Mouse (Mus musculus): ENCODE data around the gene Zc3hc1. TPM values are rescaled to one million over a fixed set of nuclear protein-coding genes. Genes with fewer than 3 reads are reported as not detected.
A peak's percentile ranks its signal among the peaks of the same experiment; 100 is the strongest.

Gene Zc3hc1
- total RNA-seq, 2 experiments from 2014 or later = 14.8 to 19.3 TPM

DNA sequence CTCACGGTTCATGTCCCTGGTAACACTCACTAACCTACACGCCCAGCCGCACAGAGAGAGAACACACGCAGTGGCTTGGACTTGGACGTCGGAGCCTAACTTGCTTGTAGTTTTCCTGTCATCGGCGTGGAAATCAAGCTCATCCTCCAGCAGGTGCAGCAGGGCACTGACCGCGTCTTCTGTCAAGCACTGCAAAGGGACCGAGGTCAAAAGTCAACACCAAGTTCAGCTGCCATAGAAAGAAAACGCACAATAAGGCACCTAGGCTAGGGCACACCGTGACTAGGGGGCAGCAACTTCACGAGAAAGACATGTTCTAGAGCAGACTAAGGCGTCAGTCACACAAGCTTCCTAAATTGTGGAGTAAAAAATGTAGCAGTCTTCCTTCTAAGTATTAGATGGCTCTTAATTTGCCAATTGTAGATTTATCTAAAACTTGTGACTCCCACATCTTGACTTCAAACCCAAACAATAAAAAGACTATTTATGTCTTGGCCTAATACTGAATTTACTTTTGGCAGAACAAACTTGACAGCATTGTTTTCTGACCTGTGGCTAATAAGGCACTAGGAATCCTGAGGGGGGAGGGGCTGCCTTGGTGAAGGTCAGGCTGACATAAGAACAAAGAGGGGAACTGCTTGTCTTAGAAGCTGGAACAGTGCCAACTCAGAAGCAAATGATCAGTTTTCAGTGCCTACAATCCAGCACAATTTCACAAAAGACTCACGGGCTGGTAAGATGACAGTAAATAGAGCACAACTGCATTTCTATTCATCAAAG, 15.9 kb downstream of the Zc3hc1 start:
- peak; percentile 63 to 82 for DNase-seq

DNA sequence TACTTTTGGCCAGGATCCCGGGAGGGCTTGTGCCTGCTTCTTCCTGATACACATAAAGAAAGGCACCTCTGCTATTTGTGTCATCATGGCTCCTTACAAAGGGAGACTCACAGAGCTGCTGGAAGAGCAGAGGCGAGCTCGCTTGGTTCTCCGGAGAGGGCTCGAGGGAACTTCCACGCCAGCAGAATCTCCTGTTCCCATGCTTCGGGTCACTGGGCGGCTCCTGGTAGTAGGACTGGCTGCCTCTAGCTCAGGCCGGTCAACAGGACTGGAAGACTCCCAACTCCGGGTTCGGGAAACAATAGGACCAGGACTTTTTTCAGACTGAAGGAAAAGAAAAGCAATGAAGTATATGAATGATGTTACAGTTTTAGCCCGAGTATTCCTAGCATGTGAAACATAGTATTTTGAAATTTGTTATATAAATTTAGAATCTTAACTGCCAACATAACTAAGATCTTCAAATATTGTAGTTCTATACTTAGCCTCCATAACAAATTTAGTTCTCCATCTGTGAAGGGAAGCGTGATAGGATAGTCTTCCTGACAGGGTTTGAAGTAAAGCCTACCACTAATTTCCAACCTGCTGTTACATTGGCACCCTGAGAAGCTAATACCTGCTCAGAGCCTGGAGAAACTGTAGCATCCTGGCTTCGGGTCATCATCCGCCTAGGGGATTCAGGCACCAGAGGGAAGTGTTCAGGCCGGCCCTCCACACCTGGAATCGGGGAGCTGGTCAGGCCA, 18.0 kb downstream of the Zc3hc1 start:
- DNase-seq = peak in 1 of 2 experiments; percentile 40

DNA sequence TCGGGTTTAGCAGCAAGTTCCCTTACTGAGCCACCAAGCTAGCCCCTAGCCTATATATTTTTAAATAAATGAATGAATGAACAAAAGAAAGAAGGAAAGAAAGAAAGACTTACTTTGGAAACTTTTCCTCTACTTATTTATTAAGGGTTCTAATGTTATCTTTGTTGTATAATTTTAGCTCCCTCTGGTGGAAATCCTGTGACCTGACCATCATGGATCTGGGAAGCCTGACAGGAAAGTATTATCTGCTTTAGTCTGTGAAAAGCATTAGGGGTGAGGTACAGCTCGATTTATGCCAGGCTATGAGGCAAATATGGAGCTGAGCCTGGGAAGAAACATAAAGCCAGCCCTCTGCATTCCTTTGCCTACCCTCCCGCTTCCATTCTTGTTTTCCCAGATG, 21.5 kb downstream of the Zc3hc1 start:
- DNase-seq = peak in 1 of 2 experiments; percentile 44

DNA sequence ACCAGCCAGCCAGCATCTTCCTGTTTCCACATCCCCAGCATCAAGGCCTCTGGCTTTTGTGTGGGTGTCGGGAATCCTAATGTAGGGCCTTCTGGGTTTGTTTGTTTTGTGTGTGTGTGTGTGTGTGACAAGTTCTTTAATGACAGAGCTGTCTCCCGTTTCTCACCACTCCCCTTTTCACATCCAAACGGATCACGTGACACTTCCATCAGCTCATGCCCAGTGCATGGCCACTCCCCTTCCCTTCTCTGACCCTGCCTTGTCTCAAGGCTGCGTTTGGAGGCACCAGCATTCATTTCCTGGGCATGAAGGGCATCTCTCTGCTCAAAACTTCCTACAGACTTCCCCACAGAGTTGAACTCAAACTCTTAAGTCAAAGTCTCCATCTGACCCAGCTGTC, 27.0 kb downstream of the Zc3hc1 start:
- DNase-seq = no peak

DNA sequence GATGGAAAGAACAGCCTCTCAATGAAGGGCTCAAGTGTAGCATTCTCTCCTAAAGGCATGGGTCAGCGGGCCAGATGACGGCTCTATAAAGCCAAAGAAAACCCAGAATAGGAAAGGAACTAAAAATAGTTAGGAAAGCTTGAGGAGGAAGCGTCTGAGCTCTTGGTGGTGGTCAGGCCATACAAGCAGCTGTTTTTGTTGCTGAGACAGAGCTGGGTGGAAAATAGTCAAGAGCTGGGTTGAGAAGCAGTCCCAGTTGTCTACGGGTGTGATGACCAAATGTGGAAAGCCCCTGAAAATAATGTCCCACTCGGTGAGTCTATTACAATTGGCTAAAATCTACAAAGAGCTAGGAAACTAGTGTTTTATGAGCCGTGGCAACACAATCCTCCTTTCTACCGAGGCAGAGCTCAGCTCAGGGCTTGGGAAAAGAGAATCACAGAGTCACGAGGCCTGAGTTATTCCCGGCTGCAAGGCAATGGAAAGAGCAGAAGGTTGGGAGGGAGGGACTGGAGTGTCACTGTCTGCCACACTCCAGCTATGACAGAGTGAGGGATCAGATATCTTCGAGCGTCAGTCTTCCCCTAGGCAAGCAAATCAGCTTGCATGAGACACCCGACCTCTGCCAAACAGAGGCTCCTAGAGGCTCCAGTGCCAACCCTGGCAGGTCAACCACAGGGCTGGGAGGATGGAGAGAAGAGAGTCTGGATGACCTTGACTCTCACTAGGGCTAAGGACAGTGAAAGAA, 30.9 kb downstream of the Zc3hc1 start:
- DNase-seq = peak; percentile 73 to 80

DNA sequence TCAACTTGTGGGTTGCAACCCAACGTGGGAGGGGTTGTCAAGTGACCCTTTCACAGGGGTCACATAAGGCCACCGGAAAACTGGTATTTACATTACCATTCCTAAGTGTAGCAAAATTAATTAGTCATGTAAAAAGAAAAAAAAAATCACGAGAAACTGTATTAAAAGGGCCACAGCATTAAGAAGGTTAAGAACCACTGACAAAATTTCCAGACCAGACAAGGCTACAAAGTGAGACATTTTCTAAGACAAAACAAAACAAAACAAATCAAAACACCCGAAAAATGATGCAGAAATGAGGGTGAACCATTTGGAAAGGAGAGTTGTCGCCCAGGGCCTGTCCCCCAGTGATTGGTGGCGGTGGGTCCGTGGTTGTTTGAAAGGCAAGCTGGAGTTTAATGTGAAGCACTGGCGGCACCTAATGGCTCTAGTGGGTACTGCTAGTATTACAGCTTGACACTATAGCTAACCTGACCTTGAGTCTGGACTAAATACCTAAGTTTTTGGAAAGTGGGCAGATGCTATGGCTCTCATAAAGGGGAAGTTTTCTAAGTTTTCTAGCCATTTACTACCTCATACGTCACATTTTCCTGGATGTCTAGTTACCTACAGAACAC, 33.2 kb downstream of the Zc3hc1 start:
- DNase-seq = peak; percentile 76 to 94

DNA sequence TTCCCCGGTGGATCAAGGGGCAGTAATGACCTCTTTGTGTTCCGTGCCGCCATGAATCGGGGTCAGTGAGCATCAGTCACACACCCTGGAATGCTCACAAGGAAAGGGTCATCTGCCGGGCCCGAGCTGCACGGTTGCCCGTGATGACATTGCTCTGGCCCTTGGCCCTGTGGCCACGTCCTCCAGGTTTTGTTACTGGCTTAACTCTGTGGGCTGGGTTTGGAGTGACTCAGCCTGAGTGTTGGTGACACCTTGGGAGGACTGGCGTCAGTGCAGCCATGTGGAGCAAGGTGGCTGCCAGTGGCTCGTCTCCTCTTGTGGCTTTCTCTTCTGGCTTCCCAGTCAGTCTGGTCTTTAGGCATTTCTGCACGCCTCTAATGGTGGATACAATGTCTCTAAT, 34.1 kb downstream of the Zc3hc1 start:
- DNase-seq = peak; percentile 37 to 42

DNA sequence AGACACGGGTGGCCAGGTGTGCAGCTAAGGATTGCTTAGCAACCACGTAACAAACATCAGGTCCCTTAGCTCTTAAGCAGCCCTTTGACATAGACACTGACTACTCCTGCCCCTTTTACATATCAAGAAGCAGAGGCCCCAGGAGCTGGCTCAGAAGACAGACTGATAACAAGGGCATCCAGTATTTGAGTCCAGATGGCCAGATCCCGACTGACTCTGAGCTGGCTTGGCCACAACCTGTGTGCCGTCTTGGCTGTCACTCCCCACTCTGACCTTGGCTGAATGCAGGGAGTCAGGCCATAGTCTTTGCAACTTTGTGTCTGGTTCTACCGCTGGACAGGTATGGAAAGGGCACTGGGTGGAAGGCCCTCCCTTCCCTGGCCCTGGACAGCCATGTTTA, 34.7 kb downstream of the Zc3hc1 start:
- DNase-seq = peak in 1 of 2 experiments; percentile 39

DNA sequence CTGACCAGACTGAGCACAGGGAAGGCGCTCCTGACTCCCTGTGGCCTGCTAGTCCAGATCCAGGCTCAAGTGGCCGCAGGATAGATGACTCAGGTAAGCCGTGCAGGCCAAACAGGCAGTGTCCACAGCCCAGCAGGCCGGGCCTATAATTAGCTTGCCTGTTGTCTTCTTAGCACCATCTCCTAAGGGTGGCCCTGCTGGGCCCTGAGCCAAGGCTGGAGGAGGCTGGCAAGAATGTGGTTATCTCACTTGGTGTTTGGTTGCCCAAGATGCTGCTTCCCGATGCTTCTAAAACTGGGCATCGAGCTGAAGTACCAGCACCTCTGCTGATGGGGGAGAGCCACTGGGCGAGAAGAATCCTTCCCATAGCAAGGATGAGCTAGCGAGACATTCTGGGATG, 35.1 kb downstream of the Zc3hc1 start:
- DNase-seq = peak; percentile 39 to 57

DNA sequence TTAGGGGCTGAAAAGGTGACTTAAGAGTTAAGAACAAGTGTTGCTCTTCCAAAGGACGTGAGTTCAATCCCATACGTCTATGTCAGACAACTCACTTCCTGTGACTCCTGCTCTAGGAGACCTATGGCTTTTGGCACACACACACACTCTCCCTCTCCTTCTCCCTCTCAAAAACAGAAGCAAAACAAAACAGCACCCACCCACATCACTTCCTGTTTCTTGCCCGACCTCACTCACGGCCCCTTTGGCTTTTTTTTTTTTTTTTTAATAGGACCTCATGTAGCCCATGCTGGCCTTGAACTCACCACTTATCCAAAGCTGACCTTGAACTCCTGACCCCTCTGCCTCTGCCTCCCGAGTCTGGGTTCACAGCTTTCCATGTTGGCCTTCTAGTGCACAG, 36.1 kb downstream of the Zc3hc1 start:
- no peak for DNase-seq

DNA sequence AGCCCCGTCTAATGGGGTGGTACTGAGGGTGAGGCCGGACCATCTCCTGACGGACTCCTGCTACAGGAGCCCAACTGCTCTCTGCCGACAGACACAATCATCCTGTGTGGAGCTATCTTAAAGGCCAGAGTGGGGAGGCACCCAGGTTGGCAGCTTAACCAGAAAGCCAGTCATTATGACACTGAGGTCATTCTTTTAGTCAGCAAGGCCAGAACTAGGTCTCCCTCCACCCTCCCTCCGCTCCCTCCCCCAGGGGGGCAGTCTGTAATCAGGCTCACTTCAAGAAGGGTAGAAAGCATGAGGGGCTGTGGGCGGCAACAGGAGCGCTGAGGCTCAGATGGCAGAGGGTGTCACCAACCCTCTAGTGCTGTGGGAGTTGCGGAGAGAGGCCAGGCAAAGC, 37.2 kb downstream of the Zc3hc1 start:
- no peak for DNase-seq

DNA sequence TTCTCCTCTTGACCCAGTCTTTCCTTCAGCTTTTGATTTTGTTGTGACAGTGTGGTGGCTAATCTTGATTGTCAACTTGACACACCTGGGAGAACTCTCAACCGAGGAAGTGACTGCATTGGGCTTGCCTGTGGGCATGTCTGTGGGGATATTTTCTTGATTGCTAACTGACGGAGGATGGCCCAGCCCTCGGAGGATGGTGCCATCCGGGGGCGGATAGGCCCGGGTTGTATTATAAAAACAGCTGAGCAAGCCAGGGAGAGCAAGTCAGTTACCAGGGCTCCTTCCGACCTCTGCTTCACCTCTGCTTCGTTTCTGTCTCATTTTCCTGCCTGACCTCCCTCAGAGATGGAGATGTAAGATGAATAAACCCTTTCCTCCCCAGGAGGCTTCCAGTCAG, 38.1 kb downstream of the Zc3hc1 start:
- DNase-seq = no peak

DNA sequence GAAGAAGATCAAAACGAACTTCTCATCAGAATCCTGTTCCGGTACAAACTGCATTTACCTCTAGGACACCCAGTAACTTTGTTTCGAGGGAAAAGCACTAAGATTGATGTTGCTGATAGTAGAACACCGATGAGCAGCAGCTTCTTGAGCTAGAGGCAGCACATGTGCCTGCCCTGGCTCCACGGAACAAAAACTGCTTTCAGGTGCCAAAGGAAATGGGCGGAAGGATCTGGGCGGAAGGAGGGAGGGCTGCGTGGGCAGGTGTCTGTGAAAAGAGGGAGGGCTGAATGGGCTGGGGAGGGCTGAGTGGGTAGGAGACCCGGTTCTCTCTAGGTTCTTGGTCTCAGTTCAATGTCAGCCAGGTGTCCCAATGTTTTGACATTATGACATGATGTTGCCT, 39.5 kb downstream of the Zc3hc1 start:
- DNase-seq = no peak

DNA sequence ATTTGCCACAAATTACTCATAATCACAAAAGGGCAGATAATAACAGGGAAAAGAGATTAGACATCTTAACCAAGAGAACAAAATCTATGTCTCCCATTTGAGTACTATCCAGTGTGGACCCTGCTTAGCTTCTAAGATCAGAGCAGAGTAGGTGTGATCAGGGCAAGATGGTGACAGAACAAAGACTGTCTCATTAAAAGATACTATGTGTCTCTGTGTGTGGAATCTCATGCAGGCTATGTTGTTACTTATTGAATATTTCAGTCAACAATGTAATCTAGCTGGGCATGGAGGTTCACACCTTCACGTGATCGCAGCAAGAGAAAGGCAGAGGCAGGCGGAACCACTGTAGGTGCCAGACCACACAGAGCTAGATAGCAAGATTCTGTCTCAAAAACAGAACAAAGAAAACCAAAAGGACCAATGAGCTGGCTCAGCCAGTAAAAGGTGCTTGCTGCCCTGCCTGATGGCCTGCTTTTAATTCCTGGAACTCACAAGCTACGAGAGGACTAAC, 43.5 kb downstream of the Zc3hc1 start:
- DNase-seq = no peak

DNA sequence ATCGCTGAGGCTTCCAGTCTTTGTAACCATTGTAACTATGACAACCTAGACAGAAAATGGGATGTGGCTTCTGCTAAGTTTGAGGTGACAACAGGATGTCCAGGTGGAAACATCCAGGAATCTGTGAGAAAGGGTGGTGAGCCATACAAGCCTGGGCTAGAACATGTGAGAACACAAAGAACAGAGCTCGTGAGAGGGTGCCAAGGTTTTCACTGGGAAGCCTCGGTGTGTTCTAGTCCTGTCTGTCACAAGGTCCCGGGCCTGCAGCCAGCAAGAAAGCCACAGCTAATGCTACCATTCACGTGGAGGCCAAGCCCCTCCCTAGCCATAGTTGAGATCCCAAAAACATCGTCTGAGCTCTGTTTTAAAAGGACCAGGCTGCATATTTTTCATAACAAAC, 44.1 kb downstream of the Zc3hc1 start:
- peak; percentile 74 to 75 for DNase-seq

DNA sequence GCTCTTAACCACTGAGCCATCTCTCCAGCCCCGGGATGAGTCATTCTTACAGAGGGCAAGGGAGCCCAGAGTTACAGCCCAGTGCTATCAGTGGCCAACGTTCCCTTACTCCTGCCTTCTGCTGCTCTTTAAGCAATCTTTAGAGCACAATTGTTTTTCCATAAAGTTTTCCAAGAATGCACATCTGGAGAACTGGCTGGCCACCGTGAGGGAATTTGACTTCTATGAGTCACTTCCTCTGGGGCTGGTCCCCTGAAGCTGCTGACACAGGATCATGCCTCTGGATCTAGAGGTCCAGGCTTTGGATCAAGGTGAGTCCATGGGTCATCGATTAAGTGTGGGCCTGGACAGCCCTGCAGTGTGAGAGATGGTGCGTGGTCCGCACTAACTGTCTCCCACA, 46.8 kb downstream of the Zc3hc1 start:
- DNase-seq = peak; percentile 58 to 74

DNA sequence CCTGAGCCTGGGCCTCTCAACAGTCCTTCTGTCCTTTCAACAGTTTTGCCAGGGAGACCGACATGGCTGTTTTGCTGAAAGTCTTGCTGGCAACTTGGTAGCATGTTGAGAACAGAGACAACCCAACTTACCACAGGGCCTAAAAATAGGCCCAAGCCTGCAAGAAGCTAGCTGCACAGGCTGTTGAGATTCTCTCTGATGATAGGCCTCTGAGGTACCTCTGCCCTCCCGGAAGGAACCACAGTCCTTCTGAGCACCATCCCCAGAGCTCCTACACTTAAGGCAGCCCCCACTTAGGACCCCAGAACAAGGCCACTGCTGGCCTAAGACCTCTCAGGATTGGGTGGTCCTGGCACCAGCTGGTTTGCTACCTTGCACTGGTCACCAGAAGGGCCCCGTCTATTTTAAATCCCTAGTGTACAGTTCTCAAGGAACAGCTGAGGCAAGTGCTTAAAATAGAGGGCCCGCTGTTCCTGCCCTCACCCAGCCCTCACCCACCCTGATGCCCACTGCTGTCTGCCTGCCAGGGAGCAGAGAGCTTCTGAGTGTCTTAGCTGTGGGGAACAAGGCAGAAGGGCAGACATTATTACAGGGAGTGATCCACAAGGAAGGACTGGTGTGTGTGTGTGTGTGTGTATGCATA, 50.5 kb downstream of the Zc3hc1 start:
- DNase-seq = no peak

DNA sequence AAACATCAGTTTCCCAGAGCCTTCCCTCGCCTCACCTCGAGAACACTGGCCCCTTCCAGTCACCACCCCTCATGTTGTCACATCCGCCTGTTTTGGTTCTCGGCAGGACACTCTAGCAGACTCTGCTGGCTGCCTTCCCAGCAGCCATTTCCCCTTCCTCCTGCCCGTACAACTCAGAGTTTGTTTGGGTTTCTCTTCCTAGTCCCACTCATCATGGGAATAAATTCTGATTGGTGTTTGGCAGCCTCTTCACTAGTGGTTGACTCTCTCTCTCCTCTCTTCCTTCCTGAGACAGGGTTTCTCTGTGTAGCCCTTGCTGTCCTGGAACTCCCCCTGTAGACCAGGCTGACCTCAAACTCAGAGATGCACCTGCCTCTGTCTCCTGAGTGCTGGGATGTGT, 53.9 kb downstream of the Zc3hc1 start:
- DNase-seq = peak; percentile 80 to 92

DNA sequence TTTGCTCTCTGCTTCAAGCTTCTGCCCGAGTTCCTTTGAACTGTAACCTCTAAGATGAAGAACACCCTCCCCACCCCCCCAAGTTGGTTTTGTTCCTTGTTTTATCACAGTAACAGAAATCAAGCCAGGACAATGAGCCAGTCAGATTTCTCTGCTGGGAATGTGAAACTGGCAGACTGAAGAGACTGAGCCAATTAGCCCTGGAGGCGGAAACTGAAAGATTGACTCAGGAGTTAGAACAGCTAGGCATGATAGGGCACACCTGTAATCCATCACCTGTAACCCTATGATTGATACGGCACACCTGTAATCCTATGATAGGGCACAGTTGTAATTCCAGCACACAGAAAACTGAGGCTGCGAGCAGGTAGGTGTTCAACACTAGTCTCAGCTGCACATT, 58.6 kb downstream of the Zc3hc1 start:
- no peak for DNase-seq

DNA sequence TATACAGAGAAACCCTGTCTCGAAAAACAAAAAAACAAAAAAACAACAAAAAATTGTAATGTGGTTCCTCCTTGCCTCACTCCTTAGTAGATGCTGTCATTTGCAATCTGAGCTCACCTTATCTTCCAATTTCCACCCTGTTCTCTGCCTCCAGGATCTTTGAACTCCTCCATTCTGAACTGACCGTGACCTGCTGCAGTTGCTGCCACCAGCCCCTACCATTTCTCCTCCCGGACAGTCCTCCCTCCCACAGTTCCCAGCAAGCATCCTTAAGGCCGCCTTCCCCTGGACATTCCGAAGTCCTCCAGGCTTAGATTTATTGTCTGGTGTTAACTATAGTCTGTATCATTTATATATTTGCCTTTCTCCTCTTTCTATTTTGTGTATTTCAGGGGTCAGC, 60.1 kb downstream of the Zc3hc1 start:
- DNase-seq = no peak

DNA sequence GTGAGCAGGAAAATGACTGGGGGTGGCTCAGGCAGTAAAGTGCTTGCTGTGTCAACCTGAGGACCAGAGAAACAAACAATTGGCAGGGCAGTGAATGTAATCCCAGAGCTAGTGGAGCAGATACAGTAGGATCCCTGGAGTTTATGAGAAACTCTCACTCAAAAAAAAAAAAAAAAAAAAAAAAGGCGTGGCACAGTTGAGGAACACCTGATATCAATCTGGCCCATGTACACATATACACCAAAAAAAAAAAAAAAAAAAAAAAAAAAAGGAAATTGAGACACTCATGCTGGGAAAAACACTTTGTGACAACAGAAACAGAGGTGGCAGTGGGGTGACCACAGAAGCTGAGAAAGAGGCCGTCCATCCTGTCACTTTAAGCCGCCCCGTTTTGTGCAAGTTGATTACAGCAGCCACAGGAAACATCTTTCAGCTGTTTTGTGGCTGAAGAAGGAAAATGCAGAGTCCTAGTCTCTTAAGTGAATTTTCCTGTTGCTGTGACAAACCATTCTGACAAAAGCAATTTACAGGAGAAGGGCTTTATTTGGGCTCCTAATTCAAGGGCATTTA, 64.8 kb downstream of the Zc3hc1 start:
- DNase-seq = no peak
